Mouse (Mus musculus): ENCODE data around the gene Gart. TPM values are rescaled to one million over a fixed set of nuclear protein-coding genes. Genes with fewer than 3 reads are reported as not detected.

Gart gene
- polyA plus RNA-seq (2015; fragmentation: Nextera tagmentation; extraction: Ambion mirVana): 99.0 and 102 TPM in 2 replicates

DNA sequence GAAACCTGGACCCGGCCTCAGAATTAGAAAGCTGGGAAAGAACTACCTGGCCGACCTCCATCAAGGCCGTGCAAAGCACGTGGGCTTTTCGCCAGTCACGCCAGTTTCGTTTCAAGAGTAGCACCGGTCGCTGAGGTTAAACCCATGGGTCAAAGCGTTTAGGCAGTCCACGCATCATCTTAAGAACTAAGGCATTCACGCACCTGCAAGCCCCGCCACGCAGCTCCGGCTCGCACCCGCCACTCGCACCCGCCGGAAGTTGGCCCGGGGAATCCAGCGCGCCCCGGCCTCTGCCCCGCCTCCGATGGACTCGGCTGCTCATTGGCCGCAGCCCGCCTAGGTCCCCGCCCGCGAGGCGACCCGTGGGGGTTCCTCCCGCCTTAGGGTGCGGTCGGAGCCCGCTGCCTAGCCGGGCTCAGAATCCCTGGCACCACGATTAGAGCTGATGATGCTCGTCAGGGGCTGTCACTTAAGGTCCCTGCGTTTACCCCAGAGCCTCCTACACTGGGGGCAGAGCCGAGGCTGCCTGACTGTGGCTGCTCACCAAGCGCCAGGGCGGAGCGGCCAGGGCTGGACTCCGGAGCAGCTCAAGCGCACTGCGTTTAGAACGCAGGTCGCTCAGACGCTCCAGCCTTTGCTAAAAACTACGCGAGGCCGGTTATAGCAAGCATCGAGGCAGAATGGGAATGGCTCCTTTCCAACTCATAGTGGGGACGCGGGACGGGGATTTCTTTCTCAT lies at the start of gene Gart:
TSS of gene Gart (minus strand) at position 272 of the 739 bp plus-strand sequence.
- H3K4me1 ChIP-seq: peaks cover 10% of the 10 kb centered on the region
- peak within 1 kb of the TSS; percentile 99 for H3K27ac ChIP-seq
- H3K9ac ChIP-seq: peak within 1 kb of the TSS; percentile 76
- H3K36me3 ChIP-seq: peaks cover 14% of the 10 kb centered on the region
- peak within 1 kb of the TSS; percentile 86 for H3K4me2 ChIP-seq
- WGBS: under 1% methylated on average over 59 of the region's 59 CpGs
- H3K9me3 ChIP-seq: no peaks in the 10 kb centered on the region
- peak within 1 kb of the TSS; percentile 67 for H3K4me3 ChIP-seq
- peak; percentile 88 for ATAC-seq (ENCODE audit: insufficient number of reproducible peaks, low FRiP score, low TSS enrichment, low read depth)
- no peaks in the 10 kb centered on the region for H3K27me3 ChIP-seq

DNA sequence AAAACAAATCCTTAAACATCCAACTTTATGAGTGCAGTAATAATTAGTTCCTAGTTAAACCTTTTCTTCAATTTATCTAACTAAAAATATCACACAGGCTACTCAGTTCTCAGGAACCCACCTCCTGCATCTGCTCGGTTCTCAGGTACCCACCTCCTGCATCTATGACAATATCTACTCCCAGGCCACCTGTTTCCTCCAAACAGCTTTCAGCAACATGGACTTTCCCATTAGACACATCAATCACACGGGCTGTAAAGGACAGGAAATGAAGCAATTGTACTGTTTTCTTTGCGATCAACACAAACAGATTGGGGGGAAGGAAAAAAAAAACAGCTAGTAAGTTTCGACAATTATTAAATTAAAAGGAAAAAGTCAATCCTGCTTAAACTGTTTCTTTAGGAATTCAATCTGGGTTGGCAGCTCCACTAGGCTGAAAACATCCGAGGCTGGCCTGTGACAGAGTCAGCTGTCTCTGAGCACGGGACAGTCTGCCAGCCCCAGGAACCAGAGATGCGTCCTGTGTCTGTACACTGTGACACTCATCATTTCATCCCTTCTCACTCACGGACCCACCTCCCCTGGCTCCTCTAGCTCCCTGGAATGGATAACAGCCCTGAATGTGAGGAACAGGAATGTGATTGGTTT lies 48.5 kb upstream of the Gart start:
- no peak overlapping the region for H3K9ac ChIP-seq
- ATAC-seq (ENCODE audit: insufficient number of reproducible peaks, low FRiP score, low TSS enrichment, low read depth): no peak
- no peak overlapping the region for H3K27ac ChIP-seq
- peaks cover 2% of the 10 kb centered on the region; the same call in 1 of the 2 replicates for H3K4me1 ChIP-seq
- 40% methylated on average over 8 of the region's 8 CpGs for WGBS
- peaks cover 35% of the 10 kb centered on the region for H3K36me3 ChIP-seq
- no peak overlapping the region for H3K4me2 ChIP-seq
- H3K4me3 ChIP-seq: no peak overlapping the region
- no peaks in the 10 kb centered on the region for H3K9me3 ChIP-seq
- H3K27me3 ChIP-seq: no peaks in the 10 kb centered on the region

DNA sequence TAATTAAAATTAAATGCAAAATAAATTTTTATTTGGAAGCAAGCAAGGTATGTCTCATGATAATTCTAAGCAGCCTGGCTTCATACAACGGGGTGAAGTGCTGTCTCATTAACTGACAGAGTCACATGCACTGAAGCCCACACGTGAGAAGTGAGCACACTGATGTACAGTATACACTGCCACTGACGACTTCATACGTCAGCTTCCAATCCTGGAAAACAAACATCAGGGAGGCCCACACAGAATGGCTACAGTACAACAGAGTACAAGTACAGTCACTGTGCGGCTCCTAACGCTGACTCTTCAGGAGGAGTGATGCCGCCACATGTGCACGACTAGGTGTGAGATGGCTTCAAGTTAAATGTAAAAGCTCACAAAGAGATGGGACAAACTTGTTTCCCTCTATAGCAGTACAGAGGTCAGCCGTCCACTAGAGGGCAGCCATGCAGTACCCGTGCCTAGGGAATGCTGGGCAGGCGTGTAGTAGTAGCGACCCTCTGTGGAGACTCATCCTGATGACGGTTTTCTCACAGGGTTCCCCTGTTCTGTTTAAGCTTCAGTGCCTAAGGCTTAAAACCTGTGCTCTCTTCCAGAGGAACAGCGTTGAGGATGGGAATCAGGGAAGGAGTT lies 47.8 kb upstream of the Gart start:
- Histone ChIP-seq H3K9me3 (no peaks in the 10 kb centered on the region), H3K4me2 (no peak overlapping the region), H3K4me1 (peaks cover 5% of the 10 kb centered on the region; the same call in 1 of the 2 replicates), H3K36me3 (peaks cover 34% of the 10 kb centered on the region), H3K4me3 (no peak overlapping the region), H3K27me3 (no peaks in the 10 kb centered on the region), H3K27ac (no peak overlapping the region), H3K9ac (no peak overlapping the region)
- ATAC-seq (ENCODE audit: insufficient number of reproducible peaks, low FRiP score, low TSS enrichment, low read depth): no peak
- WGBS: 29% methylated on average over 14 of the region's 14 CpGs

DNA sequence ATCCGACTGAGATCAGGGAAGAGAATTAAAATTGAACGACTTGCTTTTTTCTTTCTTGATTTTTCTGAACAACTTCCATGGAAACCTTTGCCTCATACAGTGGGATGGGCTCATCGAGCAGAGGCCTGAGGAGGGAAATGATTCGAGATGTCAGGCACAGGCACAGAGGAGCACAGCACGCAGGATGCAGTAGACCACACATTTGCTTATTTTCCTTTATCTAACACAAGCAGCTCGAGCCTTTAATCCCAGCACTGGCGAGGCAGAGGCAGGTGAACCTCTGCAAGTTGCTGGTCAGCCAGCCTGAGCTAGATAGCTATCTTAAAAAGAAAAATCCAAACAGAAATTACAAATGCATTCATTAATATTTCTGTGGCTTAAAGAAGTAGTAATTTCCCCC lies 43.0 kb upstream of the Gart start:
- no peak overlapping the region for H3K4me2 ChIP-seq
- H3K9ac ChIP-seq: no peak overlapping the region

DNA sequence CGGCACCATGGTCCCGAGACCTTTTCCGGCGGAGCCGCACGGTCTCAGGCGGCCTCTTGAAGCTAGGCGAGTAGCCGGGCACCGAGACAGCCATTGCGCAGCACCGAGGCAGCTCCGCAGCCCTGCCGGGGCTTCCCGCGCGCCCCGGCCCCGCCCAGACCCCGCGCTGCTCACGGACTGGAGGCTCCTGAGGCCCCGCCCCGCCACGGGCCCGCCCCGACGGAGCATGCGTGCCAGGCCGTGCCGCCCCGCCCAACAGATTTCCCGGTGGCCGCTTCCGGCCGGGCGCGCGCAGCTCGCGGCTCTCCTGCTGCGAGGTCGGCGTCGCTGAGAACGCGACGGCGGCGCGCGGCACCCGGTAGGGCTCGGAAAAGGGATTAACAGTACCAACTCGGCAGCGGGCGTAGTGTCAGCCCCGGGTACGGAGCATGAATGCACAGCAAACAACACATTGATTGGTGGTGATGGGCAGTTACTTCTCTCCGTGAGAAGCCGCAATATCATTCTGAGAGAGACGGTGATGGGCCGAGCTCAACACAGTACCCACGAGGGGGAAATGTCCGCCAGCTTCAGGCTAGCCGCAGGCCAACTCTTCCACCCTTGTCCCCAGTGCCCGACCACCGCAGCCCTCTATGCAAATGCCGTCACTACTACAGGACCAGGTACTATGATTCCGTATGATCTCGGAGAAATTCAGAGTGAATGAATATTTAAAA lies 42.0 kb upstream of the Gart start, which contains the start of gene Donson:
TSS of gene Donson (minus strand) at position 152 of the 716 bp plus-strand sequence.
- H3K4me2 ChIP-seq: peak within 1 kb of the TSS; percentile 90
- peak; percentile 95 for ATAC-seq (ENCODE audit: insufficient number of reproducible peaks, low FRiP score, low TSS enrichment, low read depth)
- under 1% methylated on average over 71 of the region's 71 CpGs for WGBS
- peaks cover 23% of the 10 kb centered on the region for H3K36me3 ChIP-seq
- no peaks in the 10 kb centered on the region for H3K9me3 ChIP-seq
- peaks cover 14% of the 10 kb centered on the region; the same call in 1 of the 2 replicates for H3K4me1 ChIP-seq
- peak within 1 kb of the TSS; percentile 97 for H3K4me3 ChIP-seq
- peak within 1 kb of the TSS; percentile 85 for H3K9ac ChIP-seq
- peak within 1 kb of the TSS; percentile 78 for H3K27ac ChIP-seq
- H3K27me3 ChIP-seq: no peaks in the 10 kb centered on the region

More for the DNA sequence above, 43.0 kb upstream of the Gart start:
- no peak overlapping the region for H3K27ac ChIP-seq
- H3K27me3 ChIP-seq: no peaks in the 10 kb centered on the region
- peaks cover 19% of the 10 kb centered on the region for H3K36me3 ChIP-seq
- H3K4me3 ChIP-seq: no peak overlapping the region
- 53% methylated on average over 7 of the region's 7 CpGs for WGBS
- no peaks in the 10 kb centered on the region for H3K9me3 ChIP-seq
- no peak for ATAC-seq (ENCODE audit: insufficient number of reproducible peaks, low FRiP score, low TSS enrichment, low read depth)
- peaks cover 14% of the 10 kb centered on the region; the same call in 1 of the 2 replicates for H3K4me1 ChIP-seq

DNA sequence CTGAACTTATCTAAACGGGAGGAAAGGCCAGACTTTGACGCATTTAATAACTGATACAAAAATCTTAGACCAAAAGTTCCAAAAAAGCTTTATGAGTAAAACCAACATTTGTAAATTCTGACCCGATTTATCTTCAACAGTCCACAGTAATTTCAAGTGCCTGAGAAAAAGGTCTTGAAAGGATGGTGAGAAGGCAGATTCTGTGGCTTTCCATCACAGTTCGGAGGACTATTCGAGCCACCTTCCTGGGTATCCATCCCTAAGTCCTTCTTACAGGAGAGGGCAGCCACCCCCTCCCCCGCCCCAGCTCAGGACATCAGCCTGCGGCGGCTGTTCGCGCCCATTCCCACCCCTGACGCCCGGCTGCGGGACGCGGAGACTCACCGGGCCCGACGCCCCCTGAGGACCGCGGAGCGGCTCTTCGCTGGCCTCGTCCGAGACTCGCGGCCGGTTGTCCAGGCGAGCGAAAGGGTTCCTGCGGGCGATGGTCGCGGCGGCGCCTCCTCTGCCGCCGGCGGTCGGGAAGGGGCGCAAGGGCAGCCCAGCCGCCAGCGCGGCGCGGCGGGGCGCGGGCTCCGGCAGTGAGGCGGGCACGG lies 41.4 kb upstream of the Gart start:
- Histone ChIP-seq H3K9ac (peak overlapping the region; percentile 85), H3K27me3 (no peaks in the 10 kb centered on the region), H3K4me3 (peak overlapping the region; percentile 97), H3K27ac (peak overlapping the region; percentile 74), H3K4me1 (peaks cover 14% of the 10 kb centered on the region; the same call in 1 of the 2 replicates), H3K9me3 (no peaks in the 10 kb centered on the region), H3K4me2 (peak overlapping the region; percentile 90), H3K36me3 (peaks cover 23% of the 10 kb centered on the region)
- ATAC-seq (ENCODE audit: insufficient number of reproducible peaks, low FRiP score, low TSS enrichment, low read depth): peak; percentile 28; the same call in 1 of the 2 replicates
- under 1% methylated on average over 51 of the region's 51 CpGs for WGBS

DNA sequence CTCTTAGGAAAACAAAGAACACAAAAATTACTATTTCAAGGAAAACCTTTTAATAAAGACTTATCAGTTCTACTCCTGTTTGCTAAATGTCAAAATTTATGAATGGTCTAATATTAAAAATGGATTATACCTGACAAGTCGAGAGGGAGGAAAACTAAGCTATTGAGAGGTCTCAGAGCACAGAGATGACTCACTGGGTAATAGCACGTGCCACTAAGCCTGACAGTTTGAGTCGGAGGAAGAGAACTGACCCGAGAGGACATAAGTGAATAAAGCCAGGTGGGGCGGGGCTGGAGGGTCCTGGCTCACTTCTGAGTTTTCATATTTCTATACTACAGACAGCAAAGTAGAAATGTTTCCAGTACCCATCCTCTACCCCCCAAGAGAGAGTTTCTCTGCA lies 39.6 kb upstream of the Gart start:
- WGBS: 78% methylated on average over 5 of the region's 5 CpGs

DNA sequence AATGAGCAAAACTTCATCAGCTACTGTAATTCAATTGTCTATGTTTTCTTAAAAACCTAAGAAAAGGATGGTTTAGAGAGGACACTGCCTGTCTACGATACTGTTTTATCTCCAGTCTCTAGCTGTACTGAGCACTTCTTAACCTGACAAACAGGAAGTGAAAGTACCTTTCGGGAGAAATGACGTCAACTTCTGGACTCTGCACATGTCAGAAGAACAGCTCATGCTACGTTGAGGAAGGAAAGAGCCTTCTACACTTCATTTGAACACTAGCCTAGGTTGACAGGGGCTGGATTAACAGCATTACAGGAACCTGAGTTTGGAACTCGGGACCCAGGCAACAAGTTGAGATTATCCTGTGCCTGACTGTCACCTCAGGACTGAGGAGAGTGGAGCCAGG lies 38.8 kb upstream of the Gart start:
- no peak overlapping the region for H3K9ac ChIP-seq
- H3K4me3 ChIP-seq: no peak overlapping the region
- ATAC-seq (ENCODE audit: insufficient number of reproducible peaks, low FRiP score, low TSS enrichment, low read depth): no peak
- no peak overlapping the region for H3K4me2 ChIP-seq
- H3K9me3 ChIP-seq: no peaks in the 10 kb centered on the region
- peaks cover 45% of the 10 kb centered on the region for H3K36me3 ChIP-seq
- WGBS: 81% methylated on average over 5 of the region's 5 CpGs
- H3K4me1 ChIP-seq: peaks cover 14% of the 10 kb centered on the region; the same call in 1 of the 2 replicates
- no peak overlapping the region for H3K27ac ChIP-seq
- no peaks in the 10 kb centered on the region for H3K27me3 ChIP-seq

More for the DNA sequence above, 39.6 kb upstream of the Gart start:
- Histone ChIP-seq H3K4me3 (no peak overlapping the region), H3K9ac (no peak overlapping the region), H3K9me3 (no peaks in the 10 kb centered on the region), H3K4me2 (no peak overlapping the region), H3K27me3 (no peaks in the 10 kb centered on the region), H3K4me1 (peaks cover 14% of the 10 kb centered on the region; the same call in 1 of the 2 replicates), H3K27ac (no peak overlapping the region), H3K36me3 (peaks cover 39% of the 10 kb centered on the region)
- no peak for ATAC-seq (ENCODE audit: insufficient number of reproducible peaks, low FRiP score, low TSS enrichment, low read depth)

DNA sequence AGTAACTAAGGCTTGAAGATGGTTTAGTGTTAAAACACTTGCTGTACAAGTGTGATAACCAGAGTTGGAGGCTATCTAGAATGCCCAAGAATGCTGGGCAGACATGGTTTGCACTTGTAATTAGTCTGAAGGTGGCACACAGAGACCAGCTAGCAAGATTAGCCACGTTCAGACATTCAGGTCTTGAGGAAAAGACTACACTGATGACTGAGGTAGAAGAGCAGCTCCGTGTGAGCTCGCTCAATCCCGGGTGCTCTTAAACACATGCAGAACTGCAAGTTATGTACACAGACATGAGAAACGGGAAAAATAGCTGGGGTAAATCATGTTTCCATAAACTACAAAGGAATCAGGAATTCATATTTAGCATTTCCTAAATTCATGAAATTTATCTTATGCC lies 33.9 kb upstream of the Gart start:
- peaks cover 80% of the 10 kb centered on the region for H3K36me3 ChIP-seq
- no peaks in the 10 kb centered on the region for H3K9me3 ChIP-seq
- no peaks in the 10 kb centered on the region for H3K27me3 ChIP-seq
- no peaks in the 10 kb centered on the region for H3K4me1 ChIP-seq
- no peak overlapping the region for H3K9ac ChIP-seq
- WGBS: 79% methylated on average over 5 of the region's 5 CpGs
- H3K4me2 ChIP-seq: no peak overlapping the region
- no peak for ATAC-seq (ENCODE audit: insufficient number of reproducible peaks, low FRiP score, low TSS enrichment, low read depth)
- H3K27ac ChIP-seq: no peak overlapping the region
- no peak overlapping the region for H3K4me3 ChIP-seq

DNA sequence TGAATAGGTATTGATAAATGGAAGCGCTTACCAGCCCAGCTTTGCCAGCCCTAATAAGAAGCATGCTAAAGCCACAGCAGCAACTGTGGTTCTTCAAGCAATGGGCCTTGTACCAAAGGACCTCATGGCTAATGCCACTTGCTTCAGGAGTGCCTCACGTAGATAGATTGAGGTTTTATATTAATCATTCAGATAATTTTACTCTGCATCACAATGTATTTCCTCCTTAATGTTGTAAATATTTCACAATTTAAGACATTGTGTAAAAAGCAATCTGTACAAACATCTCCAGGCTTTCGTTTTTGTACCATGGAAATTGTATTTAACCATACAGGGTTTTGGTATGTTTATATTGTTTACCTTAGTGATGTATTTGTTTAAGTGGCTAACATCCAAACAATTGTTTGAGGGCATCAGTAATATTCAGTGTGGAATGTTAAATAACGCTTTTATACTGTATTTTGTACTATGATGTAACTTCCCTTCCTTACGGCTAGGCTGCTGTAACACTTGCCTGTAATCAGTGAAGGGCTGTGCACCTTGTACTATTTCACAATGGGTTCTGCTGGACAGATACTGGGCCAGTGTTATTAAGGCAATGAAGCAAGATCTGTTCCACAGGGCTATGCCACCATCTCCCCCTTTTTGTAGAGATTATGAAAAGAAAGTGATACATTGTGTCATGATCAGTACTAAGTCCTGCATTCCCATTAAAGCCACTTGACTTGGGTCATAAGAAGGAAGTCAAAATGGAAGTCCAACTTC lies 31.6 kb upstream of the Gart start:
- ATAC-seq (ENCODE audit: insufficient number of reproducible peaks, low FRiP score, low TSS enrichment, low read depth): no peak
- Histone ChIP-seq H3K4me3 (no peak overlapping the region), H3K4me1 (no peaks in the 10 kb centered on the region), H3K4me2 (no peak overlapping the region), H3K27me3 (no peaks in the 10 kb centered on the region), H3K9ac (no peak overlapping the region), H3K27ac (no peak overlapping the region), H3K9me3 (no peaks in the 10 kb centered on the region), H3K36me3 (peaks cover 71% of the 10 kb centered on the region)
- WGBS: 85% methylated on average over 5 of the region's 5 CpGs

All from limb, embryonic 15.5 days (tissue).